Mouse (Mus musculus): ENCODE measurements at regions not wholly inside any gene's neighbourhood (a gene's known extent, or its start where the extent isn't known, plus 50 kb on each side); places are given as distances from the start of the nearest gene placed in this dataset.

GRCm38 (mm10) chr16:83111128-83111527 lies 282.9 kb downstream of the Gm21833 start:
- TF ChIP-seq POLR2A (IDR thresholded peaks at IDR 0.05; ENCODE audit: borderline replicate concordance, insufficient read depth, low read length) = no peak
- TF ChIP-seq CTCF (IDR thresholded peaks at IDR 0.05; ENCODE audit: borderline replicate concordance, insufficient read depth, low read depth, low read length) = no peak
